Mouse (Mus musculus) heart, postnatal 14 days (tissue): Measurements from ENCODE around the gene Frem1. TPM values are rescaled to one million over a fixed set of nuclear protein-coding genes. Genes with fewer than 3 reads are reported as not detected.

Source experiments
- DNase-seq, 2 experiments: peaks; one replicate each; pipeline ENCODE4 v3.0.0; 2021 to 2022
- intact Hi-C: fragments of 180-260 bp; cut with DNase I; formaldehyde crosslinking; loops from one replicate; pipeline ENCODE4 v1.15.1; 2025
- total RNA-seq, 2 experiments: library from RNA; stranded (reverse); gene quantifications; 2 replicates each; pipeline ENCODE4 v1.2.3; 2021

The Frem1 gene
- total RNA-seq, 2 experiments from 2014 or later = 0.79 to 1.1 TPM

DNA sequence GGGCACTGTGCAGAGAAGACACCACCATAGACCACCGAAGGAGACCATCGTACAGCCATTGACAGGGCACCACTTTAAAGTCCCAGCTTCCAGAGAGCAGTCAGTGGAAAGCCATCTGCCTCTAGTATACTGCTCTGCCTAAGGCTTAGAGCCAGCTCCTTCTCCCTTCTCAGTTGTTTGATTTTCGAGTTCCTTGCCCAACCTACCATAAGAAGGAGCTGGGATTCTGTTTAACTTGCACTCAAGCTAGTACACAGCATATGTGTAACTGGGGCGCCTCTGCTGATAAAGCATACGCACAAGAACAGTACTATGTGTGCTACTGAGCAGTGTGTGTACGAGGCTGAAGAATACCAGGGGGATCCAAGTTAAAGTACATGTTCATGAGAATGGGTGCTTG, 173.0 kb downstream of the Frem1 start:
- intact Hi-C loops = no loop called here
- no peak for DNase-seq

DNA sequence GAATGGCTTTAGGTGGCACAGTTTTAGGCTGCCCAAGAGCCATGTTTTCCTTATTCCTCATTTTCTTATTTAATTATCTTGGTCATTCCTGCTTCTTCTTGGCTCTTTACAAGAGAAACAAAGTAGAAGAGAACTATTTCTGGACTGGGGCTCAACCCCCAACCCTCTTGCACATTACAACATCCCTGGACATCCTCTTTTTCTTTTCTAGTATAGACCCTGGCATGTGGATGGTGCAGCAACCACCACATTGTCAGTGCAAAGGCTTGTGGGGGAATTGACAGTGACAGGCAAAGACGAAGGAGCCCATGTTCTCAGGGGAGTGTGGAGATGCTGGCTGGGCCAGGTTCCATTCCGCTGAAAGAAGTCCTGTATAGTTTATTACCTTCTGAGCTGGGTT, 175.5 kb downstream of the Frem1 start:
- DNase-seq = no peak
- intact Hi-C loops = no loop called here

GRCm38 (mm10) chr4:82875532-82875931, 176.6 kb downstream of the Frem1 start:
- DNase-seq = no peak
- intact Hi-C loops = no loop called here

GRCm38 (mm10) chr4:82874791-82875190, 177.3 kb downstream of the Frem1 start:
- intact Hi-C loops = no loop called here
- no peak for DNase-seq

GRCm38 (mm10) chr4:82872548-82872947, 179.6 kb downstream of the Frem1 start:
- intact Hi-C loops = no loop called here
- no peak for DNase-seq

DNA sequence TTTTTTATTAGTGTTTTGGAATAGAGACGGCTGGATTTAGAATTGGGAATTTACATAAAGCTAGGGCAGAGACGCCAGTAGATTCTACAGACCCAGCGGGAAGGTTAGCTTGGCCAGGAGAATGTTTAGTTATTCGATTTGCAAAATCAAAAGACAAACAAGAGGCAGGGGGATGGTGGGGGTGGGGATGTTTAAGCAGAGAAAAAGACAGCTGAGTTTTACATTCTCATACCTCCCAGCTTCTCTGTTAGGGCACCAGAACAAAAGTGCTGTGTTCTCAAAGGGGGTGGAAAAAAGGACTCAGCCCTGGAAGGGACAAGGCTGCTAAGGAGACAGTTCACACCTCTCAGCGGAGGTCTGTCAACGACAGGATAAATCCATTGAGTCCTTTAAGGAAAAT, 180.0 kb downstream of the Frem1 start:
- intact Hi-C loops = no loop called here
- no peak for DNase-seq

DNA sequence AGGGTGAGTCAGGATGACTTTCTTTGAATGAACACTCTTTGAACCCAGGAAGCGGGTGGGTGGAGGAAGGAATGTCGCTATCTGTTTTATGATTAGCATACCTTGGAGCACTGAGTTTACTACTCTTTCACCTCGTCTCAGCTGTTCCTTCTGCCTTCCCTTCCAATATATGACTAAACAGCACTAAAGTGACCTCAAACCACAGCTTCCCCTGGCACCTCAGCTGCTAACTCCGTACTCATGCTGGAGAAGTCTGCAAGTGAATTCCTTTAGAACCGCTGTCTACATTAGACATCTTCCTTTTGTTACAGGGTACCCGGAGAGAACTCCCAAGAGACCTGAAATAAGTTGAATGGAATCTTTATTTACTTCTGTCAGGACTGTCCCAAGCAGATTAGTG, 181.2 kb downstream of the Frem1 start:
- intact Hi-C loops = no loop called here
- DNase-seq = no peak

DNA sequence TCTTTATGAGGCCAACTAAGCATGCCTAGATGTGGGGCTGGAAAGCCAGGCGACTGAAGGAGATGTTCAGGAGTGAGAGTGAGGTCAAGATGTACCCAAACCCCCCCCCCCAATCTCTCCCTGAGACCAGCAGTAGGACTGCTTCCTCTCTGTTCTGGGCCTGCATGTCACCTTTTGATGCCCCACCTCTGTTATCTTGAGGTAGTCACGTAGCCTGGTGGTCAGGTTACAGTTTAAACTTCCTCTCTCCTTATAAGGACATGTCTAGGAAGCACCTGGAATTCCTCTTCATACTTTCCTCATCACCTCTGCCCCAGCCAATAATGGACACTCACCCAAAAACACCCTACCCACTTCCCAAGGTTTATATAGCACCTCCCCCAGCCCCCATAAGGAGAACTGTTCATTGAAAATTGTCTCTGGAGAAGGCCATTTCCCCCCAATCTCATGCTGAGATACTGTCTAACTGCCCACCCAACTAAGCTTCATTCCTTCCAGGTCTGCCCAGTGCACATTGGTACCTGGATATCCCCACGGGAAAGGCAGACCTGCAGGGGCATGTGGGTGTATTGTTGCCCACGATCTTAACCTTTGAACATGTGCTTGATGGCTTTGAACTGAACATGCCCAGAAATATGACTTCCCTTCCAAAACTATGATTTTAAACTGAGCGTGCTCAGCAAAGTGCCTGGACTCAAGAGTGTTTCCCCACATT, 184.3 kb downstream of the Frem1 start:
- intact Hi-C loops = no loop called here
- DNase-seq = no peak

DNA sequence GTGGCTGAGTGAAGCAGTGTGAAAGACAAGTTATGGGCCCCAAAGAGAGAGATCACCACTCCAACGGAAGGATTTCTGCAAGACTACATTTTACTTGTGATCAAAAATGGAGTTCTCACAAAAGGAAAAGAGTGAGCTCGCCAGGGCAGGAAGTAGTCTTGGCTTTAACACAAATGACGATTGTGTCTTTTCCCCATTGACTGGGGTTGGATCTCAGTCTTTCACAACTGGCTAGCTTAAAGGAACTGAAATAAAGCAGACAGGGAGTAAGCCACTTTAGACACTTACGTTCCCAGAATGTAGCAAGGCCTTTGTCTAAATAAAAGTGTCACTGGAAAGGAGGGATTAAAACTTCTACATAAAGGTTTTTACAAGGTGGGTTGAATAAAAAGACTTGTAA, 185.0 kb downstream of the Frem1 start:
- intact Hi-C loops = no loop called here
- DNase-seq = peak in 1 of 2 experiments; percentile 18

- intact Hi-C loops = no loop called here
Measured at GRCm38 (mm10) chr4:82864974-82865699, 187.0 kb downstream of the Frem1 start.

DNA sequence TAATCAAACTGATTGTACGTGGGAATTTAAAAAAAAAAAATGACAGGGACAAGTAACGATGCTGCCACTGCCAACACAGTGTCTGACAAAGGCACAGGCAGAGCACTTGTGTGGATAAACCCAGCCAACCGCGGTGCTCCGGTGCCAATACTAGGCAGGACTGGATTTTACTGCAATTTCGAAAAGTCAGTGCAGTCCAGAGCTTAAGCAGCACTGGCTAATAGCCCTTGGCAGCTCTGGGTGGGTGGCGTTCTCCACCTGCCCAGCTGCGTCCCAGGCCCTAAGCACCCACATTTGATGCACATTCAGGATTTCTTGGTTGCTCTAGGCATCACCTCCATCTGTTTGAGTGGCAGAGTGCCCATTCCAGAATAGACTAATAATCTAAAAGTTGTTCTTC, 188.8 kb downstream of the Frem1 start:
- DNase-seq = no peak
- intact Hi-C loops = no loop called here

More at GRCm38 (mm10) chr4:82864974-82865699, 187.0 kb downstream of the Frem1 start:
- DNase-seq = no peak

- DNase-seq = no peak
- intact Hi-C loops = no loop called here
Measured at GRCm38 (mm10) chr4:82861451-82861850, 190.7 kb downstream of the Frem1 start.

DNA sequence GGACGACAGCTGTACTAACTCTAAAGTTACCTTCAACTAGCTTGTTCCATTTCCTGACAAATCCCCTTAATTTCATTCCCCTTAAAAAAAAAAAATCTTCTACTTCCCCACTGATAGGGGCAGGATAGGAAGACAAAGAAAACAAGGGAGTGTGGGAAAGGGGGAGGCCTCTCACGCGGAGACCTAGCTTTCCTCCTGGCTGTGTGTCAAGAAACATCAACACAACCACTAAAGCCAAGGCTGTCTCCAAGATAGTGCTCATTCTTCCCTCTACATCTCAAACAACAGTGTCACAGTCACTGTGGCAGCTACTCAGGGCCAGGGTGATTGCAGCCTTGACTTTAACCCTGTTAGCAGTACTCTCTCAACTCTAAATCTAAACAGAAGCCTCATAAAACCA, 191.6 kb downstream of the Frem1 start:
- no peak for DNase-seq
- intact Hi-C loops = no loop called here

- peak; percentile 84 to 85 for DNase-seq
- intact Hi-C loops = no loop called here
Measured at GRCm38 (mm10) chr4:82859131-82860125, 192.7 kb downstream of the Frem1 start, which contains the start of gene Zdhhc21. Zdhhc21 (minus strand) TSS chr4:82859958.

DNA sequence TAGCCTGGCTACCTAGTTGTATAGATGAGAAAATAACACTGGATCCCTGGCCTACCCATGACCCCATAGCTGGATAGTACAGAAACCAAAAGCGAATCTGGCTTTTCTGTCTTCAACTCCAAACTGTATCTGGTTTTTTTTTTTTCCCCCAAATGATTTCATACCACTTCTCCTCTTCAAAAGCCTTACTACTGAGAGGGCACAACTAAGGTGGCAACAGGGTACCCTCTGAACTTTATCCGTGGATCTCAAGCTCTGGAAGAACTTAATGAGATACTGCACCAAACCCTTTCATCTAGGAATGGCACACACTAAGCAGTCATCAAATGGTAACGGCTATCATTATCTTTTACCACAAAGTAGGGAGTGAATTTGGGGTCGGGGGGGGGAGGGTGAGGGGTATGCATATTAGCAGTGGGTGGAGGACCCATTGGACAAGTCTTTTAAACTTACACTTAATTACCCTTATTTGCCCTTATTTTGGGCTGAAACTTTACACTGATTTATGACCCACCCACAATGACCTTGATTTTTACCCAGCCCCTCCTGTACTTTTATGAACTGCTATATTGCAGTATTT, 193.6 kb downstream of the Frem1 start:
- intact Hi-C loops = no loop called here
- no peak for DNase-seq

DNA sequence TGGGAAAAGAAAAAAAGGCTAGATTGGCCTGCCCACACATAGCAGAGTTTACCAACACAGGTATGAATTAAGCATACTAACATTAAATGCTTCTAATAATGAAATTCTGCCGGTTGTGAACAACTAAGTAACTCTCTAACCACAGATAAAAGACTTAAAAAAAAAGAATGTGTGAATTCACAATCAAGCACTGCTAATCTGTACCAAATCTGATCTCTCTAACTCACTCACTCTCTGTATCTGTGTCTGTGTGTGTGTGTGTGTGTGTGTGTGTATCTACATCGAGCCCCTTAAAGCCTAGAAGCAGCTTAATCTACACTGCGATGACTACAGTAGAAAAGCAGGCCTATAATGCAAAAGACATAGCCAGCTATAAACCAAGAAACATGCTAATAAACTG, 195.2 kb downstream of the Frem1 start:
- DNase-seq = no peak
- intact Hi-C loops = no loop called here

GRCm38 (mm10) chr4:82853809-82854208, 198.3 kb downstream of the Frem1 start:
- DNase-seq = no peak
- intact Hi-C loops = no loop called here

GRCm38 (mm10) chr4:82848552-82849234, 203.4 kb downstream of the Frem1 start:
- DNase-seq = no peak
- intact Hi-C loops = no loop called here
